Mouse (Mus musculus): ENCODE measurements around the gene Tusc2. TPM values are rescaled to one million over a fixed set of nuclear protein-coding genes. Genes with fewer than 3 reads are reported as not detected.

The Tusc2 gene
- polyA plus RNA-seq, 1 experiment from 2014 or later = 43.6 TPM

- H3K4me3 ChIP-seq (replicated peaks) = peak within 1 kb of the TSS; percentile 65
- H3K4me2 ChIP-seq (replicated peaks) = peak within 1 kb of the TSS; percentile 73
- no peaks in the 10 kb centered on the region for H3K9me3 ChIP-seq (replicated peaks)
- H3K27ac ChIP-seq (replicated peaks) = peak within 1 kb of the TSS; percentile 97
- H3K4me1 ChIP-seq = peaks cover 63% of the 10 kb centered on the region
- WGBS = under 1% methylated on average over 32 of the region's 32 CpGs
- peak; percentile 83 for ATAC-seq (ENCODE audit: insufficient number of reproducible peaks, low FRiP score, low TSS enrichment, low read depth)
- H3K9ac ChIP-seq = peak within 1 kb of the TSS; percentile 68
- peaks cover 16% of the 10 kb centered on the region for H3K36me3 ChIP-seq
- no peaks in the 10 kb centered on the region for H3K27me3 ChIP-seq
Observed at GRCm38 (mm10) chr9:107580501-107581317, 17.7 kb downstream of the Tusc2 start, which contains the start of gene Hyal3. Gene Hyal3, plus strand, starts transcription at chr9:107580818.

- Histone ChIP-seq H3K4me2 (replicated peaks) (peak overlapping the region; percentile 73), H3K27ac (replicated peaks) (peak overlapping the region; percentile 97), H3K9ac (peak overlapping the region; percentile 68), H3K4me1 (peaks cover 54% of the 10 kb centered on the region), H3K27me3 (no peaks in the 10 kb centered on the region), H3K36me3 (peaks cover 16% of the 10 kb centered on the region), H3K9me3 (replicated peaks) (no peaks in the 10 kb centered on the region), H3K4me3 (replicated peaks) (peak overlapping the region; percentile 65)
- ATAC-seq (ENCODE audit: insufficient number of reproducible peaks, low FRiP score, low TSS enrichment, low read depth) = no peak
- 66% methylated on average over 4 of the region's 4 CpGs for WGBS
Observed at GRCm38 (mm10) chr9:107581584-107581983, 18.5 kb downstream of the Tusc2 start.

- Histone ChIP-seq H3K4me2 (replicated peaks) (no peak overlapping the region), H3K27ac (replicated peaks) (no peak overlapping the region), H3K9ac (no peak overlapping the region), H3K4me3 (replicated peaks) (no peak overlapping the region), H3K4me1 (peaks cover 44% of the 10 kb centered on the region), H3K9me3 (replicated peaks) (no peaks in the 10 kb centered on the region), H3K36me3 (peaks cover 16% of the 10 kb centered on the region), H3K27me3 (no peaks in the 10 kb centered on the region)
- 85% methylated on average over 7 of the region's 7 CpGs for WGBS
- ATAC-seq (ENCODE audit: insufficient number of reproducible peaks, low FRiP score, low TSS enrichment, low read depth) = no peak
Observed at GRCm38 (mm10) chr9:107582509-107583062, 19.5 kb downstream of the Tusc2 start.

GRCm38 (mm10) chr9:107583174-107583573 lies 20.1 kb downstream of the Tusc2 start:
- WGBS = 90% methylated on average over 14 of the region's 14 CpGs
- no peak for ATAC-seq (ENCODE audit: insufficient number of reproducible peaks, low FRiP score, low TSS enrichment, low read depth)
- Histone ChIP-seq H3K4me2 (replicated peaks) (no peak overlapping the region), H3K9me3 (replicated peaks) (no peaks in the 10 kb centered on the region), H3K36me3 (peaks cover 16% of the 10 kb centered on the region), H3K27ac (replicated peaks) (no peak overlapping the region), H3K27me3 (no peaks in the 10 kb centered on the region), H3K4me1 (peaks cover 41% of the 10 kb centered on the region), H3K4me3 (replicated peaks) (no peak overlapping the region), H3K9ac (no peak overlapping the region)

- Histone ChIP-seq H3K36me3 (peaks cover 37% of the 10 kb centered on the region), H3K27me3 (no peaks in the 10 kb centered on the region), H3K9me3 (replicated peaks) (no peaks in the 10 kb centered on the region), H3K4me2 (replicated peaks) (no peak overlapping the region), H3K9ac (no peak overlapping the region), H3K4me1 (peaks cover 28% of the 10 kb centered on the region), H3K27ac (replicated peaks) (no peak overlapping the region), H3K4me3 (replicated peaks) (no peak overlapping the region)
- ATAC-seq (ENCODE audit: insufficient number of reproducible peaks, low FRiP score, low TSS enrichment, low read depth) = no peak
- 89% methylated on average over 5 of the region's 5 CpGs for whole genome bisulfite sequencing
Observed at GRCm38 (mm10) chr9:107586504-107586903, 23.4 kb downstream of the Tusc2 start.

GRCm38 (mm10) chr9:107586974-107587832 lies 24.1 kb downstream of the Tusc2 start, which contains the start of gene Ifrd2:
Gene Ifrd2, plus strand, starts transcription at chr9:107587642.
- Histone ChIP-seq H3K4me2 (replicated peaks) (peak within 1 kb of the TSS; percentile 85), H3K9me3 (replicated peaks) (no peaks in the 10 kb centered on the region), H3K4me3 (replicated peaks) (peak within 1 kb of the TSS; percentile 74), H3K27ac (replicated peaks) (peak within 1 kb of the TSS; percentile 48; the same call in 1 of the 2 replicates), H3K4me1 (peaks cover 22% of the 10 kb centered on the region), H3K36me3 (peaks cover 44% of the 10 kb centered on the region), H3K27me3 (no peaks in the 10 kb centered on the region), H3K9ac (peak within 1 kb of the TSS; percentile 44)
- ATAC-seq (ENCODE audit: insufficient number of reproducible peaks, low FRiP score, low TSS enrichment, low read depth) = peak; percentile 98
- WGBS = 14% methylated on average over 46 of the region's 46 CpGs

- peak overlapping the region; percentile 85 for H3K4me2 ChIP-seq (replicated peaks)
- no peaks in the 10 kb centered on the region for H3K9me3 ChIP-seq (replicated peaks)
- peaks cover 47% of the 10 kb centered on the region for H3K36me3 ChIP-seq
- WGBS = 3% methylated on average over 33 of the region's 33 CpGs
- peak overlapping the region; percentile 44 for H3K9ac ChIP-seq
- no peaks in the 10 kb centered on the region for H3K27me3 ChIP-seq
- H3K4me3 ChIP-seq (replicated peaks) = peak overlapping the region; percentile 74
- H3K27ac ChIP-seq (replicated peaks) = peak overlapping the region; percentile 48; the same call in 1 of the 2 replicates
- no peak for ATAC-seq (ENCODE audit: insufficient number of reproducible peaks, low FRiP score, low TSS enrichment, low read depth)
- peaks cover 16% of the 10 kb centered on the region for H3K4me1 ChIP-seq
Observed at GRCm38 (mm10) chr9:107587833-107588639, 25.0 kb downstream of the Tusc2 start.

- Histone ChIP-seq H3K27ac (replicated peaks) (no peak overlapping the region), H3K9ac (no peak overlapping the region), H3K4me2 (replicated peaks) (no peak overlapping the region), H3K36me3 (peaks cover 55% of the 10 kb centered on the region), H3K4me3 (replicated peaks) (no peak overlapping the region), H3K27me3 (no peaks in the 10 kb centered on the region), H3K4me1 (peaks cover 16% of the 10 kb centered on the region), H3K9me3 (replicated peaks) (no peaks in the 10 kb centered on the region)
- no peak for ATAC-seq (ENCODE audit: insufficient number of reproducible peaks, low FRiP score, low TSS enrichment, low read depth)
- 87% methylated on average over 25 of the region's 25 CpGs for WGBS
Observed at GRCm38 (mm10) chr9:107590058-107590772, 27.2 kb downstream of the Tusc2 start.

- WGBS = 95% methylated on average over 6 of the region's 6 CpGs
- H3K4me1 ChIP-seq = peaks cover 16% of the 10 kb centered on the region
- H3K9ac ChIP-seq = no peak overlapping the region
- H3K4me2 ChIP-seq (replicated peaks) = no peak overlapping the region
- no peak overlapping the region for H3K4me3 ChIP-seq (replicated peaks)
- peaks cover 55% of the 10 kb centered on the region for H3K36me3 ChIP-seq
- no peak overlapping the region for H3K27ac ChIP-seq (replicated peaks)
- ATAC-seq (ENCODE audit: insufficient number of reproducible peaks, low FRiP score, low TSS enrichment, low read depth) = no peak
- no peaks in the 10 kb centered on the region for H3K27me3 ChIP-seq
- H3K9me3 ChIP-seq (replicated peaks) = no peaks in the 10 kb centered on the region
Observed at GRCm38 (mm10) chr9:107590773-107591060, 27.7 kb downstream of the Tusc2 start.

All from embryonic facial prominence, embryonic 15.5 days (tissue).